29 mouse cellular contexts compared by ENCODE assay signal in genomic region chr2:81440929-81441328, GRCm38 (mm10).
DNase-seq lines count a peak whose midpoint lies in the region; ATAC-seq and TF ChIP-seq lines count a peak whose summit lies in the region.
"Had no signal": no experiment of that assay in that cellular context is flagged by ENCODE, and none has a peak within 500 bp of the region (broad histone marks: within the 10 kb centered on the region; RNA-seq: fewer than 3 reads in every experiment).

No protein-coding gene starts in this region.

- no peaks in the 10 kb centered on the region for H3K4me1 ChIP-seq in limb, embryonic 14.5 days (ENCODE audit: control insufficient read depth, insufficient read depth, low read length)
- no peaks in the 10 kb centered on the region for H3K4me1 ChIP-seq in limb, embryonic 10.5 days
- H3K4me1 ChIP-seq: embryonic facial prominence, embryonic 12.5 days; embryonic facial prominence, embryonic 15.5 days; forebrain, embryonic 10.5 days; forebrain, embryonic 12.5 days had no signal

- H3K4me3 ChIP-seq in limb, embryonic 14.5 days (replicated peaks; ENCODE audit: low read length): no peak overlapping the region
- H3K4me3 ChIP-seq in limb, embryonic 10.5 days: no peak overlapping the region
- H3K4me3 ChIP-seq: embryonic facial prominence, embryonic 12.5 days; embryonic facial prominence, embryonic 15.5 days; erythroblast, embryonic 14.5 days; forebrain, embryonic 10.5 days; forebrain, embryonic 12.5 days had no signal

- no peaks in the 10 kb centered on the region for H3K36me3 ChIP-seq in limb, embryonic 14.5 days (ENCODE audit: control insufficient read depth, insufficient read depth, low read length)
- no peaks in the 10 kb centered on the region for H3K36me3 ChIP-seq in limb, embryonic 10.5 days
- H3K36me3 ChIP-seq: embryonic facial prominence, embryonic 12.5 days; embryonic facial prominence, embryonic 15.5 days; forebrain, embryonic 10.5 days; forebrain, embryonic 12.5 days; G1E had no signal

- no peak for TF ChIP-seq POLR2A in limb, embryonic 14.5 days (IDR thresholded peaks at IDR 0.05; ENCODE audit: borderline replicate concordance, extremely low read depth, insufficient read depth, insufficient read length)

- peak; percentile 91 for ATAC-seq in frontal cortex, adult (ENCODE audit: low TSS enrichment)
- no peak for ATAC-seq in limb, embryonic 14.5 days (ENCODE audit: low FRiP score, low read depth)
- ATAC-seq: CD4-positive, CD25-positive, alpha-beta regulatory T cell, adult 4 months; forebrain, embryonic 14.5 days; forebrain, embryonic 16.5 days had no signal

- no peak for DNase-seq in frontal cortex, postnatal 25 days (ENCODE audit: low spot score in 2 of 2)
- peak; percentile 3 for DNase-seq in limb, embryonic 14.5 days (ENCODE audit: low spot score)
- DNase-seq in limb, embryonic 10.5 days (ENCODE audit: low spot score): no peak
- DNase-seq in Muller cell, postnatal 12 days (ENCODE audit: inconsistent ontology term): peak; percentile 64
- DNase-seq in telencephalon, adult 2 months (ENCODE audit: low read depth, low spot score): peak; percentile 36
- no peak for DNase-seq in liver
- no peak for DNase-seq in right cerebral cortex, postnatal 36 days (ENCODE audit: low spot score in 2 of 2)
- DNase-seq: adrenal gland, adult 2 months; adrenal gland, postnatal 10 days; adrenal gland, postnatal 25 days; B cell, adult 2 months; cerebellum, adult 11 months; cerebellum, adult 18-20 months; cerebellum, adult 8-10 months; cerebellum, adult 9-11 months; cerebellum, postnatal 14 days; cerebellum, postnatal 36 days; embryo, embryonic 11 days had no signal

- H3K9ac ChIP-seq in limb, embryonic 14.5 days (ENCODE audit: low read depth, low read length, severe bottlenecking): no peak overlapping the region
- H3K9ac ChIP-seq: embryonic facial prominence, embryonic 12.5 days; embryonic facial prominence, embryonic 15.5 days; forebrain, embryonic 12.5 days had no signal

- no peaks in the 10 kb centered on the region for H3K27me3 ChIP-seq in limb, embryonic 14.5 days (ENCODE audit: control insufficient read depth, insufficient read depth, low read length)
- no peaks in the 10 kb centered on the region for H3K27me3 ChIP-seq in limb, embryonic 10.5 days (ENCODE audit: low read depth, poor library complexity, severe bottlenecking)
- H3K27me3 ChIP-seq: CH12.LX; embryonic facial prominence, embryonic 12.5 days; embryonic facial prominence, embryonic 15.5 days; forebrain, embryonic 12.5 days had no signal

- no peaks in the 10 kb centered on the region for H3K9me3 ChIP-seq in limb, embryonic 14.5 days (ENCODE audit: control insufficient read depth, low read length)
- H3K9me3 ChIP-seq in limb, embryonic 10.5 days (replicated peaks): no peaks in the 10 kb centered on the region
- H3K9me3 ChIP-seq: embryonic facial prominence, embryonic 12.5 days; embryonic facial prominence, embryonic 15.5 days; forebrain, embryonic 10.5 days; forebrain, embryonic 12.5 days had no signal

- H3K4me2 ChIP-seq in limb, embryonic 14.5 days (replicated peaks; ENCODE audit: low read depth, low read length, severe bottlenecking): no peak overlapping the region
- H3K4me2 ChIP-seq: embryonic facial prominence, embryonic 12.5 days; embryonic facial prominence, embryonic 15.5 days; forebrain, embryonic 12.5 days had no signal

- no peak overlapping the region for H3K27ac ChIP-seq in limb, embryonic 14.5 days (replicated peaks; ENCODE audit: low read depth, low read length)
- H3K27ac ChIP-seq in limb, embryonic 10.5 days: no peak overlapping the region
- H3K27ac ChIP-seq: embryonic facial prominence, embryonic 12.5 days; embryonic facial prominence, embryonic 15.5 days; forebrain, embryonic 10.5 days; forebrain, embryonic 12.5 days had no signal

Comparison
In these comparisons a context has a peak if more than half of its experiments do, and no peak if none do; other contexts are left out.
1. DNase-seq: peak in limb, embryonic 14.5 days (single experiment), Muller cell, postnatal 12 days (single experiment) and telencephalon, adult 2 months (single experiment); none in frontal cortex, postnatal 25 days (0 of 2), limb, embryonic 10.5 days (single experiment), liver (single experiment) and right cerebral cortex, postnatal 36 days (0 of 2).